Mouse (Mus musculus) induced T-regulatory cell, adult 2 months (primary cell): ENCODE measurements around the gene Spag7.

Source experiments
- DNase-seq: peaks from one replicate; pipeline ENCODE4 v3.0.0-alpha.2; 2012; ENCODE audit warnings: low read depth

Gene Spag7

DNA sequence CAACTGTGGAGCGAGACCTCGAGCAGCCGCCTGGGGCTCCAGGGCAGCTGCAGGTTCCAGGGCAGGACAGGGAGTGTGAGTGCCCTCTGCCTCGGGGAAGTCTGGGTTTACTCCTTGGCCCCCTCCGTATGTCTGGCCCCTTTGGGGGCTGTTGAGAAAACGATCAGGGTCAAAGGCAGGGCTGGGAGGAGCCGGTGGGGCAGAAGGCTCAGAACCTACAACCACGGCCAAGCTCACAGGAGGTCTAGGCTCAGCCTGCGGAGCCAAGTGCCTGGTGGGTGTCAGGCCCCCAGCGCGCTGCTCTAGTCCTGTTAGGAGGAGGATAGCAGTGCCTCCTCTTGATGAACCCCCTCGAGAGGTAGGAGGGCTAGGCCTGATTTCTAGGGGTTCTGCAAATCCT, 12.0 kb upstream of the Spag7 start:
- no peak for DNase-seq

DNA sequence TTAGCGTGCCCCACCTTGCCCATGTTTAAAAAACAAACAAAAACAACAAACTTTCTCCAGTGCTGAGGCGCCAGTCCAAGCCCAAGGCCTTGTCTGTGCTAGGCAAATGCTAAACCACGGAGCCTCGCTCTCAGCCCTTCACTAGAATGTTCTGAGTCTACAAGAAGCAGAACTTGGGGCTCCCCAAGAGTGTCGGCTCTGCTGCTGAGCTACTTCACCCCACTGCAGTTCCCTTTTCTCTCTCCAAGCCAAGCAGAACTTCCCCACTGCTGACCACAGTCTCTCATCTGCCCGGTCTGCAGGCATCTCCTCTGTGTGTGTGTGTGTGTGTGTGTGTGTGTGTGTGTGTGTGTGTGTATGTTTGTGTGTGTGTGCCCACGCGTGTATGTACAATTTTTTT, 10.7 kb upstream of the Spag7 start:
- no peak for DNase-seq

DNA sequence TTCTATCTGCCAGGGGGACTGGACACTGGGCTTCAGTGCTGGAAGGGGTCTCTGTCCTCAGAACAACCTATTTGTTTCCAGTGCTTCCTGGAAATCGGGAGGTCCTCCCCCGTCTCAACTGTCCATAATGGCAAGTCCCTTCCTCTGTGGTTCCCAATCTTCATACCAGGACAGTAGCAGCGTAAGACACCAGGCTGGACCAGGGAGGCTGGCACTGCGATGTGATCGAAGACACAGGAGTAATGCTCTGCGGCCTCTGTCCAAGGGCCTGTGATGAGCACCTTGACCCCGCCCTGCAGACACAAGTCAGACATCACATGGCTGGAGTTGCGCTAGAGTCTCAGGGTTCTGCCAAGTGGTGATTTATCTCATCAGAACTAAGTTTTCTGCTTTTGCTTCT, 10.1 kb upstream of the Spag7 start:
- DNase-seq, result no peak

DNA sequence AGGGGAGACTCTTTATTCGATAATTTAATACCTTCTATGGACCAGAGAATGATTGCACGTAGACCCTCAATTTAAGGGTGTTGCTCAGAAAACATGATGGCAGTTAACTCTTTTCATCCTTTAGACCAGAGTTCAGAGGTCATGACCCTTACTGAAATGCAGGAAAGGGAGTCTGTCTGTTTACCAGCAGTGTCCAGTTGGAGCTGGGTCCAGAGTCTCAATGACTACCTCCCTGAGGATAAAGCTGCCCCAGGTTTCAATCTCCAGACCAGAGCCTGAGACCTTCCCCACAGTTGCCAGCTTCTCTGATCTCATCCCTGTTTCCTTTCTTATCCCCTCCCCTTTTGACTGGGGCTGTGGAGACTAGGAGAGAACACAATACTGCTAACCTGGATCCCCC, 9.4 kb upstream of the Spag7 start:
- no peak for DNase-seq

DNA sequence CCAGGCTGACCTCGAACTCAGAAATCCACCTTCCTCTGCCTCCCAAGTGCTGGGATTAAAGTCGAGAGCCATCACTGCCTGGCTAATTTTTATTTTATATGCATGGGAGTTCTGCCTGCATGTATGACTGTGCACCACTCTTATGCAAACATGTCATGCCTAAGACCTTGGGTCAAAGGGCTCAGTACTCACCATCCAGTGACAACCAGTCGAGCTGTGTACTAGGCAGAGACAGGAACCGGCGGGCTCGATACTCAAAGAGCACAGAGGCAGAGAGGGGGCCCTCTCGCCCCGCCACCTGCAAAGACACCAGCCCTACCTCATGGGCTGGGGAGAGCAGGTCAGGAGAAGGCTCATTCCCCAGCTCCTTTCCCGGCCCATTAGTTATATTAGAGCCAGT, 8.9 kb upstream of the Spag7 start:
- no peak for DNase-seq

DNA sequence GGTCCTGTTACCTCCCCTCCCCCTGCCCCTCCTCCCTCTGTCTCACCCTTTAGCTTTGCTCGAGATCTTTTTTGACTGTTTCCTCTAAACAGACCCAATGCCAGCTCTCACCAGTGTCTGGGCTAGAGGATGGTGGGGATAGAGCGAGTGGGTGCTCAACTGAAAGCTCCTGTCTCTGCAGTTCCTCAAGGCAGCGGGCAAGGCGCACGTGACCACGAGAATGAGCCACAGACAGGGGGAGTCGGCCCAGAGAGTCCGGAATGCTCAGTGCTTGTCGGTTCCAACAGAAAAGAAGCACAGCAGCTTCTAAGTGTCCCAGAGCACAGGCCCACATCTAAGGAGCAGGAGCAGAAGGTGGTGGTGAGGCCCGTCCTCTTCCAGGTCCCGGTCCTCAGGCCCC, 5.3 kb upstream of the Spag7 start:
- no peak for DNase-seq

DNA sequence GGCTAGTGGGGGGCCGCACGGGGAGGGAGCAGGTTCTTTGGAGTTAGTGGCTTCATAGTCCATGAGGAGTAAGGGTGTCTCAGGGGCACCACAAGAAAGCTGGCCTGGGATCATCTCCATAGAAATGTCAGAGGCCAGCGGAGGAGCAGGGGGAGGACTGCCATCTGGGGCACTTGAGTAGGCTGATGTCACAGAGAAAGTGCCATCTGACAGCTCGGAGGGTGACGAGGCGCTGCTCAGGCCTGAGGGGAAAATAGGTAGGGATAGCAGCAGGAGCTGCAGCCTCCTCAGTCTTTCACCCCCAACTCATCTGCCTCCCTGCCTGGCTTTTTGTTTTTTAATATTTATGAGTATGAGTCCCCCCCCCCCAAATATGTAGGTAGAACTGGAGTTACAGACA, 4.8 kb upstream of the Spag7 start:
- no peak for DNase-seq

DNA sequence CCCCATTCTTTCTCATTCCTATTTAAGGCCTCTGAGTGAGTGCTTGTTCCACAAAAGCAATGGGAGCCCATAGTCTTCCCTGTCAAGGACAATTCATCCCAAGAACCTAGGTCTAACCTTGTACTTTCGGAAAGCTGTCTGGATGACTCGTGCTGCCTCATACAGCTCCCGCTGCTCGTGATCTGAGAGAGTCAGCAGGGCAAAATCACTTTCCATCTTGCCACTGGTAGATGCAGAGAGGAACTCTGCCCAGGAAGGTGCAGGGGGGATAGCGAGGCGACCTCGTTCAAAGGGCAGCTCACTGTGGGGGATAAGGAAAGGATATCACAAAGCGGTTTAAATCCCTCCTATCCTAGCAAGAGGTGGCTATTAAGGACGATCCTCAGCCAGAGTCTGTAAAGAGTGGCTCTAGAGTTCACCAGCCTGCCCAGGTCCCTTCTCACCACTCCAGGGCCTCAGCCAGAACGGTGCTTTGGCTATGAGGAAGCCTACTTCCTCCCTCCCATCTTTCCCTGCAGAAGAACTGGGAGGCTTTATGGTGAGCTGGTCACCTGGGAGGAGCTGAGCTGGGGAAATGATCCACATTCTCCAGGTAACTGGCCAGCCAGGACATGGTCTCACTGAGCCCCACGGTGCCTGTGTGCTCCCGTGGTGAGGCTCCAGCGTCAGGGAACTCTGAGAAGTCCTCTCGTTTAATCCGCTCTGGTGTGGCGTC, 2.3 kb upstream of the Spag7 start:
- no peak for DNase-seq

DNA sequence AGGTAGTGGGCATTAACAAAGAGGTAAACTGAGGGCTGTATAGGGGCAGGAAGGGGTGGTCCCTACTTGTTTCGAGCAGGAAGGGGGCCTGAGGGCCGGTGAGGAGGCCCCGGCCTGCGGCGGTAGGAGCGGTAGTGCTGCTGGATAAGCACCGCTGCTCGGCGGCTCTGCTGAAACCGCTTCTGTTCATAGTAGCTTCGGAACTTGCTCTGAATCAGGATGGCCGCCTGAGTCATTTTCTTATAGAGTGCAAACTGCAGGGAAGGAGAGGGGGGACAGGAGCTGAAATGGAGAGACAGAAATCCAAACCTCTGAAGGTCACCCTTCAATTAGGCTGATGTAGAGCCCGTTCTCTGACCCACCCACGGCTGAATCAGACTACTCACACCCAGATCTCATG, 1.3 kb upstream of the Spag7 start:
- DNase-seq, result no peak

DNA sequence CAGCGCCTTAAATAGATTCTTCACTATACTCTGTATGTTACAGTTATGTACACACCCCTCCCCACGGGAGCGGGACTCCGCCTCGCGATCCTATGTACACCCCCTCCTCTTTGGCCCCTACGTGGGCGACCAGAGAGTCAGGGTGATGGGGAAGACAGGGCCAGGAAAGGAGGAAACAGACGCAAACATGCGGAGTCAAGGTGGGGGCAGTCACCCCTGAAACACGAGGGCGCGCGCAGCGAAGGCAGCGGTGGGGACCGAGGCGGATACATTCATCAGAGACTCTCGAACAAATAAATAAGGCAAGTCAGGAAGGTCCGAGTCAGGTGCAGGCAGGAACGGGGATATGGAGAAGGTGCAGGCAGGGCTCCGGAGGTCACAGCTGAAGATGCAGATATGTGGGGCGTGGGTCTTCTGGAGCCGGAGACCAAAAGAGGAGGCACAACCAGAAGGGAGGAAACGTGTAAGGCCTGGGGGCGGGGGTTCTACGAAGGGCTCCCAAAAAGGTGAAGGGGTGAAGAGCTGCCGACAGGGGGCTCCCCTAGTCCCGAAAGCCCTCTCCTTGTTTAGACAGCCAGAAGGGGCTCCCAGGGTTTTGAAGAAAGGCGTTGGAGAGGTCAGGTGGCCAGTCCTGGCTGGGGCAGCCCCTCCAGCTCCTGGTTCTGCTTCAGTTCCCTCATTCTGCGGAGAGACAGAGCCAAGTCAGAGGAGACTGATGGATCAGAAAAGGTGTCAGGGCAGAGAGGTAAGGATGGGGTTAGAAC, 548 bp upstream of the Spag7 start:
- peak; percentile 94 for DNase-seq

DNA sequence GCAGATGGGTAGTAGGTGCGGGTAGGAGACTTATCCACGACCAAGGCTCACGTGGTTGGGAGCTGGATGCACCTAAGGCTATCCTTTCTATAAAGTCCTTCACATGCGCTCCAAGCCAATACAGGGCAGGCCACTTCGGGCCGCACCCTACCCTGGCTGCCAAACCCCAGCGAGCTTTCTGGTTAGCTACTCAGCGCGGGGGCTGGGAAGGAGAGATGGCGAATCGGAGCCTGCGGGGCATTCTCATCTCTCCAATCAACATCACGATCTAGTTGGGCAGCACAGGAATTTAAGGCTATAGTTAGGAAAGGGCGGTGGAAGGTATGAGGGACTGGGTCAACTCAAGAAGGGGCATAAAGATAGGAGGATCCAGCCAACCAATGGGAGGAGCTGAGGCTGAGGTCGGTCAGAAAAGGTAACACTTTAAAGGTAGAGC, 863 bp downstream of the Spag7 start:
- no peak for DNase-seq

DNA sequence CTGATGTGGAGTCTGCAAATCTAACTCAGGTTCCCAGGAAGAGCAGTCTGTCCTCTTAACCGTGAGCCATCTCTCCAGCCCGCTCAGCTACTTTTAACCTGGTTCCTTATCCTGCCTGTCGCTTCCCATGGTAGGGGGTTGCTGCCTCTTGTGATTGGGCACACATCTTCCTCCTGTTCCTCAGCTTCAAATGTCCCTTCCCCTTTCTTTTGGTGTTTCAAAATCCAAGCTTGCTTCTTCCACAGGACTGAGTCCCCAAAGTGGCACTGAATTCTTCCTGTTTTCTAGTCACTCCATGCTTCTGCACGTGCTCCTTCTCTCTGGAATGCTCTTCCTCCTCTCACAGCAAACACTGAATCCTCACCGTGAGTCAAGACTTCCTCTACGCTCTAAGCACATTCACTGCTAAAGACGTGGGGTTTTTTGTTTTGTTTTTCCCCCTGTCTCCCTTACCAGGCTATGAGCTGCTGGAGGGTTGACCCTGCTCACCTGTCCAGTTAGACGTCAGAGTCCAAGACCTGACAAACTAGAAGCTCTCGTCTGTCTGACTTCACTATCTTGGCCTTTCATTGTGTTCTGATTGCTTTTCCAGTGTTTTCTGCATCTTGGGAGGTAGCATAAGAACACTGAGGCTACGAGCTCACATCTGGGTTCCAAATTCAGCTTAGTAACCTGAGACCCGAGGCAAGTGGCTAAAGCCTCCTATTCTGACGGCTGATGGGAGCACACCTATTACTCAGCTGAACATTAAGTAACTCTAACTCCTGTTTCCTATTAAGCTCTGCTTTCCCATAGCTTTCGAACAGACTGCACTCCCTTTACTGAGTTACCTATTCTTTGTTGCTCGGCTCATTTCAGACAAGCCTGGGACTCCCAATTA, 1.7 kb downstream of the Spag7 start:
- DNase-seq, result peak; percentile 21

DNA sequence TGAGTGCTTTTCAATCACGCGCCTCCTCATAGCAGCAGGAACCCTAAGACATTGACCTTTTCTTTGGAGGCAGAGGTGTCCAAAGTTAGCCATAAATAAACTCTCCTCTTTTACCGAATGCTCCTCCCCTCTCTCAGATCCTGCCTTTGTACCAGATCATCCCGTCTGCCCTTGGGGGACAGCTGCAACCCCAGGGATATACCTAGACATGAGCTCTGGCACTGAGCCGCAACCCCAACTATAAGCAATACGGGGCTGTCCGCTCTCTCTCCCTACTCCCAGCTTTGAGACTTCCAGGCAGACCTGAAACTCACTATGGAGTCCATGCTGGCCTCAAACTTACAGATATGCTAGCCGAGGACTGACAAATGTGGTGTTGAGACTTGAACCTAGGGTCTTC, 2.5 kb downstream of the Spag7 start:
- no peak for DNase-seq

DNA sequence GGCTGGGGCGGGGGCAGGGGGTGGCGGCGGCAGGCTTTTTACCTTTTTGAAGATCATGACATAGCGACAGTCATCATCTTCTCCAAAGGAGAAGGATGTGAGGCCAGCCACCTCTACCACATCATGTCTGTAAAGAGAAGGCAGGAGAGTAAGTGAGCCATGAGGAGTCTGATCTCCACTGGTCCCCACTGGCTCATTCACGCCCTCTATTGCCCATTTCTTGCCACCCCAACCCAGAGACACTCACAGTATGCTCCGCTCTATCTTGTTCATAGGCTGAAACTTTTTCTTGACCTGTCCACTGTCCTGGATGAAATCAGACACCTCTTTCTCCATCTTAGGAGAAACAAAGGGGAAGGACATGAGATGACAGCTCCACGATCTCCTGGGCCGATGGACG, 4.5 kb downstream of the Spag7 start:
- DNase-seq, result peak; percentile 30

DNA sequence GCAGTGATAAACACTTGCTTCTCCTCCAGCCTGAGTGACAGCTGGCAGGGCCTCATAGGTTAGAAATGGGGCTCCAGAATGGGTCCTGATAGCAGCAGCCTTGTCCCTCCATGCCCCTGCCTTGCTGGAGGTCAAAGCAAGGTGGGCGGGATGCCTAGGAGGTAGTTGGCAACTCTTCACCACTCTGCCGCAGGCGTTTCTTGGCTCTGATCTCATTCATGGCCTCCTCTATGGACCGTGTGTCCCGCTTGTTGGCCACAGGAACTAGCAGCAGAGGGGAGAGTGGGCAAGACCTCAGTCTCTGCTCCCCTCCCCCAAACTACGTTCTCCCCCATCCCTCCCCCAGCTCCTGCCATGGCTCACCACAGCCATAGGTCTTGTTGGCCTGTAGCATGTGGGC, 5.3 kb downstream of the Spag7 start:
- no peak for DNase-seq

DNA sequence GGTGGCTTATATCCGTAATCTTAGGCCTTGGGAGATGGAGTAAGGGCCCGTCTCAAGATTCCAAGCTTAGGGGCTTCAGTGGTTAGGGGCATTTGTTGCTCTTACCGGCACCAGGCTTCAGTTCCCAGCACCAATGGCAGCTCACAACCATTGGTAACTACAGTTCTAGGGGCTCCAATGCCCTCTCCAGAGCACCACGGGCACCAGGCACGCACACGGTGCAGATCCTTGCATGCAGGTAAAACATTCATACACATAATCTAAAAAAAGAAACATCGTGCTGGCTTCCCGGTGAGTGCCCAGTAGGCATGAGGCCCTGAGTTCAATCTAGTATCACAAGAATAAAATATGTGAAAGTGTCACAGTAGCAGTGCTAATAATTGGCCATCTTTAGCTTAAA, 6.1 kb downstream of the Spag7 start:
- no peak for DNase-seq

DNA sequence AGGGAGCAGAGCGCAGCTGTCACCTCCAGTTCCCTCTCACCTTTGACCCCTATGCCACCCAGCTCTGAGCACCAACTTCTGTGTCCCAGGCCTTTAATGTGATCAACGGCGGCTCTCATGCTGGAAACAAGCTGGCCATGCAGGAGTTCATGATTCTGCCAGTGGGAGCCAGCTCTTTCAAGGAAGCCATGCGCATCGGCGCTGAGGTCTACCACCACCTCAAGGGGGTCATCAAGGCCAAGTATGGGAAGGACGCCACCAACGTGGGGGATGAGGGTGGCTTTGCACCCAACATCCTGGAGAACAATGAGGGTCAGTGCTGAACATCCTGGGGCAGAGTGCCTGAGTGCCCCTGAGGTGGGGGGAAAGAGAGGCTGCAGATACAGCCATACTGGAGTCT, 8.6 kb downstream of the Spag7 start:
- DNase-seq, result no peak

DNA sequence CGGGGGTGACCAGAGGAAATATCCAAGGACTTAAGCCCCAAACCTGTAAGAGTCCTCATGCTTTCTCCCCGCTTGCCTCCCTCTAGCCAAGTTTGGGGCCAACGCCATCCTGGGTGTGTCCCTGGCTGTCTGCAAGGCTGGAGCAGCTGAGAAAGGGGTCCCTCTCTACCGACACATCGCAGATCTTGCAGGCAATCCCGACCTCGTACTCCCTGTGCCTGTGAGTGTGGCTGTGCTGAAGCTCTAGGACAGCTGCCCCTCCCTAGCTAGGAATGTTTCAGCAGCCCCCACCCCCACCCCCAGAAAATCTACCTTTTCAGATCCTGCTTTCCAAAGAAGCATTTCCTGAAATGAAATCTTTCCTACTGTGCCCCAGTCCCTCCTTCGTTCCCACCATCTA, 10.3 kb downstream of the Spag7 start:
- no peak for DNase-seq

DNA sequence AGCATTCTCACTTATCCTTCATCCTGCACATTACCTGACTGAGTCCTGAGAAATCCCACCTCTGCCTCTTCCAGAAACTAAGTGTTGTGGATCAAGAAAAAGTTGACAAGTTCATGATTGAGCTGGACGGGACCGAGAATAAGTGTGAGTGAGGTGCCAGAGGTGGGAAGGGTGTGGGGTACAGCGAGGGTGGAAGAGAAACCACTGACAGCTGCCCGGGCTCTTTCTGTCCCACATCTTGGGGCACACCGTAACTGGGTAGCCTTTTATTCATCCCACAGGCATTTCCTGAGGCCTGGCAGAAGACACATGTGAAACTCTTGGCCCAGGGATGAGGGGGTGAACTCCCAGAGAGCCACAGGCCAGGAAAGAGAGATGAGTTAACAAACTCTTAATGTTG, 10.7 kb downstream of the Spag7 start:
- no peak for DNase-seq

DNA sequence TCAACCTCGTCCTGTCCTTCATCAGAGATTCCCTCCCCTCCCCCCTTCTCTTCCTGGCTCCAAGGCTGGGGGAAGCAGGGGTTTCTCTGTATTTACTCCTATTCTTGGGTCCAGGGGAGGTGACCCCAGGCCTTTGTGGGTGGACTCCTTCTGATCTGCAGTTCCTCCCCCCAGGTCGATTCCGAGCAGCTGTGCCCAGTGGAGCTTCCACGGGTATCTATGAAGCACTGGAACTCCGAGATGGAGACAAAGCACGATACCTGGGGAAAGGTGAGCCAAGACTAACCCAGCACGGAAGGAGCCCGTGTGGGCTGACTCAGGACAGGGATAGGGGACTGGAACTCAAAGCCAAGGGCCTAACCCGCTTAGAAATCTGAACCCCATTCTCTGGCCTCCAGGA, 11.2 kb downstream of the Spag7 start:
- no peak for DNase-seq

DNA sequence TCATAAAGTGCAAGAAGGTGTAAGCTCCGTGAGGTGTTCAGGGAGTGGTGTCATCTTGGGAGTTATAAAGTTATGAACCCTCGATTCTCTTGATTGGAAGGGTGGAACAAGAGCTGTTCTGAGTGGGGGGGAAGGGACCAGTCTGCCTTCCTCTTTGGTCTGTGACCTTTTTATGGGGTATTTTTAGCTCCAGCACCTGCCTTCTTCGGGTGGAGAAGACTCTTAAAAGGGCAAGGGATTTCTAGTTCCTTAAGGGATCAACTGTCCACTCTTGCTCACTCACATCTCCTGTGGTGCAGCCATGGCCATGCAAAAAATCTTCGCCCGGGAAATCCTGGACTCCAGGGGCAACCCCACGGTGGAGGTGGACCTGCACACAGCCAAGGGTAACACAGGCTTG, 11.6 kb downstream of the Spag7 start:
- DNase-seq, result peak; percentile 30

DNA sequence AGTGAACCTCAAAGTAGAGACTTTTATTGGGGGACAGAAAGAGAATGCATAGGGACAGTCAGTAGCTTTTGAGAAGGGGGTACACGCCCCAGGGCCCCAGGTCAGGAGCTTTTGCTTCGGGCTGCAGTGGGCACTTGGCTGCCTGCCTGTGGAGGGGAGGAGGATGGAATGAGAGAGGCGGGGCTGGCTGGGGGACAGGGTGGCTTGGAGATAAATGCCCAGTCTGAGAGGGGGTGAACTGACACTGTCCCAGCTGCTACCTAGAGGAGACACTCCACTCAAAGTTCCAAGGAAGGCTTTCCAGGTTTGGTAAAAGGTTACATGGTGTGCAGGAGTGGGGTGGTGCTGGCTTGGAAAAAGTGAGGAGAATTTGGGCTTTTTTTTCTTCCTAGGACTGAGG, 12.3 kb downstream of the Spag7 start, which contains the start of gene Eno3:
Gene Eno3, plus strand, starts transcription at position 239 of the 400 bp plus-strand sequence.
- no peak for DNase-seq

DNA sequence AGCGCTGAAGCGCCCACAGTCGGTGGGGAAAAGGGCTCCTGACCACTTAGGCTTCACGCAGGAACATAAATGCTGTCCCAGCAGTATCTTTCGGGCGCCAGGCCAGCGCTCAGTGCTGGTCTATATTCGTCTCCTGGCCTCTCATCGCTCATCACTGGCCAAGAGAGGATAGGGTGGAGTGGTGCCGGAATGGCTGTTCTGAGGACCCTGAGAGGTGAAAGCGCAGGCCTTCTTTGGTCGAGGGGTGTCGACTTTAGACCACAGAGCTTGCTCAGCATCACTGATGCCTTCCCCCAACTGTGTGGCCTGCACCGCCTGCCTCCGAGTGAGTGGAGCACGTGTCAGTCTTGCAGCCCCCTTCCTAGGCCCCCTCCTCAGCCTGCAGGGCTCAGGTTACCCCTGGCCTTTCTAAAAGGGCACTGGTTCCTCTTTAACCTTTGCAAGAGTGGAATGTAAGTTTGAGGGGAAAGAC, 12.7 kb downstream of the Spag7 start:
- no peak for DNase-seq
